Mouse (Mus musculus): Measurements from ENCODE around the gene C2. TPM values are rescaled to one million over a fixed set of nuclear protein-coding genes. Genes with fewer than 3 reads are reported as not detected.
A peak's percentile ranks its signal among the peaks of the same experiment; 100 is the strongest.

The C2 gene
- polyA plus RNA-seq, 1 experiment from 2014 or later, result 0.94 TPM

- WGBS (ENCODE audit: insufficient replicate concordance), result 68% methylated on average over 24 of the region's 24 CpGs
- Histone ChIP-seq H3K36me3 (ENCODE audit: control insufficient read depth, insufficient read depth, low read length) (0 out of 2 replicates have a peak, but pooled peaks cover 4% of the 10 kb centered on the region), H3K4me1 (ENCODE audit: control insufficient read depth, insufficient read depth, low read length) (peaks cover 4% of the 10 kb centered on the region; the same call in 1 of the 2 replicates), H3K27ac (ENCODE audit: low read depth, low read length) (no peak overlapping the region), H3K4me2 (no peak overlapping the region; the same call in 1 of the 2 replicates), H3K9ac (ENCODE audit: low read depth, low read length) (no peak overlapping the region), H3K4me3 (ENCODE audit: low read depth, low read length) (no peak overlapping the region), H3K27me3 (ENCODE audit: control insufficient read depth, insufficient read depth, low read length) (no peaks in the 10 kb centered on the region), H3K9me3 (replicated peaks; ENCODE audit: control insufficient read depth, low read length) (no peaks in the 10 kb centered on the region)
- ATAC-seq (replicated peaks; ENCODE audit: insufficient number of reproducible peaks, low FRiP score, low TSS enrichment), result no peak
Observed at GRCm38 (mm10) chr17:34934031-34934430, 36.0 kb upstream of the C2 start.

- peaks cover 7% of the 10 kb centered on the region; the same call in 1 of the 2 replicates for H3K4me1 ChIP-seq (ENCODE audit: control insufficient read depth, insufficient read depth, low read length)
- H3K4me3 ChIP-seq (ENCODE audit: low read depth, low read length), result peak overlapping the region; percentile 68
- 88% methylated on average over 8 of the region's 8 CpGs for WGBS (ENCODE audit: insufficient replicate concordance)
- no peak overlapping the region for H3K27ac ChIP-seq (ENCODE audit: low read depth, low read length)
- no peaks in the 10 kb centered on the region for H3K9me3 ChIP-seq (replicated peaks; ENCODE audit: control insufficient read depth, low read length)
- H3K27me3 ChIP-seq (ENCODE audit: control insufficient read depth, insufficient read depth, low read length), result no peaks in the 10 kb centered on the region
- no peak for ATAC-seq (replicated peaks; ENCODE audit: insufficient number of reproducible peaks, low FRiP score, low TSS enrichment)
- H3K9ac ChIP-seq (ENCODE audit: low read depth, low read length), result peak overlapping the region; percentile 80
- peak overlapping the region; percentile 97 for H3K4me2 ChIP-seq
- 0 out of 2 replicates have a peak, but pooled peaks cover 4% of the 10 kb centered on the region for H3K36me3 ChIP-seq (ENCODE audit: control insufficient read depth, insufficient read depth, low read length)
Observed at GRCm38 (mm10) chr17:34932287-34932686, 34.2 kb upstream of the C2 start.

- Histone ChIP-seq H3K4me3 (ENCODE audit: low read depth, low read length) (peak overlapping the region; percentile 68), H3K9ac (ENCODE audit: low read depth, low read length) (peak overlapping the region; percentile 80), H3K27me3 (ENCODE audit: control insufficient read depth, insufficient read depth, low read length) (no peaks in the 10 kb centered on the region), H3K36me3 (ENCODE audit: control insufficient read depth, insufficient read depth, low read length) (0 out of 2 replicates have a peak, but pooled peaks cover 4% of the 10 kb centered on the region), H3K9me3 (replicated peaks; ENCODE audit: control insufficient read depth, low read length) (no peaks in the 10 kb centered on the region), H3K27ac (ENCODE audit: low read depth, low read length) (no peak overlapping the region), H3K4me1 (ENCODE audit: control insufficient read depth, insufficient read depth, low read length) (peaks cover 7% of the 10 kb centered on the region; the same call in 1 of the 2 replicates), H3K4me2 (peak overlapping the region; percentile 97)
- ATAC-seq (replicated peaks; ENCODE audit: insufficient number of reproducible peaks, low FRiP score, low TSS enrichment), result no peak; the same call in 1 of the 2 replicates
- 15% methylated on average over 14 of the region's 14 CpGs for WGBS (ENCODE audit: insufficient replicate concordance)
Observed at GRCm38 (mm10) chr17:34931735-34932098, 33.7 kb upstream of the C2 start.

- Histone ChIP-seq H3K4me3 (ENCODE audit: low read depth, low read length) (peak within 1 kb of the TSS; percentile 68), H3K9me3 (replicated peaks; ENCODE audit: control insufficient read depth, low read length) (no peaks in the 10 kb centered on the region), H3K4me2 (peak within 1 kb of the TSS; percentile 97), H3K9ac (ENCODE audit: low read depth, low read length) (peak within 1 kb of the TSS; percentile 80), H3K27me3 (ENCODE audit: control insufficient read depth, insufficient read depth, low read length) (no peaks in the 10 kb centered on the region), H3K27ac (ENCODE audit: low read depth, low read length) (no peak within 1 kb of the TSS), H3K4me1 (ENCODE audit: control insufficient read depth, insufficient read depth, low read length) (peaks cover 7% of the 10 kb centered on the region; the same call in 1 of the 2 replicates), H3K36me3 (ENCODE audit: control insufficient read depth, insufficient read depth, low read length) (0 out of 2 replicates have a peak, but pooled peaks cover 4% of the 10 kb centered on the region)
- 1% methylated on average over 38 of the region's 38 CpGs for WGBS (ENCODE audit: insufficient replicate concordance)
- ATAC-seq (replicated peaks; ENCODE audit: insufficient number of reproducible peaks, low FRiP score, low TSS enrichment), result peak; percentile 92
Observed at GRCm38 (mm10) chr17:34931061-34931734, 33.1 kb upstream of the C2 start, which contains the start of gene Neu1. Gene Neu1 (plus strand): TSS chr17:34931253.

GRCm38 (mm10) chr17:34928841-34929240 is 30.8 kb upstream of the C2 start:
- Histone ChIP-seq H3K27ac (ENCODE audit: low read depth, low read length) (no peak overlapping the region), H3K9ac (ENCODE audit: low read depth, low read length) (no peak overlapping the region), H3K4me2 (no peak overlapping the region), H3K4me3 (ENCODE audit: low read depth, low read length) (no peak overlapping the region), H3K4me1 (ENCODE audit: control insufficient read depth, insufficient read depth, low read length) (peaks cover 7% of the 10 kb centered on the region; the same call in 1 of the 2 replicates), H3K36me3 (ENCODE audit: control insufficient read depth, insufficient read depth, low read length) (0 out of 2 replicates have a peak, but pooled peaks cover 2% of the 10 kb centered on the region), H3K9me3 (replicated peaks; ENCODE audit: control insufficient read depth, low read length) (no peaks in the 10 kb centered on the region), H3K27me3 (ENCODE audit: control insufficient read depth, insufficient read depth, low read length) (no peaks in the 10 kb centered on the region)
- WGBS (ENCODE audit: insufficient replicate concordance), result 32% methylated on average over 4 of the region's 4 CpGs
- ATAC-seq (replicated peaks; ENCODE audit: insufficient number of reproducible peaks, low FRiP score, low TSS enrichment), result no peak

GRCm38 (mm10) chr17:34927306-34928019 is 29.4 kb upstream of the C2 start:
- peaks cover 7% of the 10 kb centered on the region; the same call in 1 of the 2 replicates for H3K4me1 ChIP-seq (ENCODE audit: control insufficient read depth, insufficient read depth, low read length)
- H3K9me3 ChIP-seq (replicated peaks; ENCODE audit: control insufficient read depth, low read length), result no peaks in the 10 kb centered on the region
- H3K27ac ChIP-seq (ENCODE audit: low read depth, low read length), result no peak overlapping the region
- WGBS (ENCODE audit: insufficient replicate concordance), result 84% methylated on average over 18 of the region's 18 CpGs
- no peaks in the 10 kb centered on the region for H3K36me3 ChIP-seq (ENCODE audit: control insufficient read depth, insufficient read depth, low read length)
- no peak overlapping the region for H3K9ac ChIP-seq (ENCODE audit: low read depth, low read length)
- H3K4me2 ChIP-seq, result no peak overlapping the region
- no peak for ATAC-seq (replicated peaks; ENCODE audit: insufficient number of reproducible peaks, low FRiP score, low TSS enrichment)
- no peak overlapping the region for H3K4me3 ChIP-seq (ENCODE audit: low read depth, low read length)
- no peaks in the 10 kb centered on the region for H3K27me3 ChIP-seq (ENCODE audit: control insufficient read depth, insufficient read depth, low read length)

- Histone ChIP-seq H3K4me3 (ENCODE audit: low read depth, low read length) (no peak overlapping the region), H3K9ac (ENCODE audit: low read depth, low read length) (no peak overlapping the region), H3K27ac (ENCODE audit: low read depth, low read length) (no peak overlapping the region), H3K4me1 (ENCODE audit: control insufficient read depth, insufficient read depth, low read length) (0 out of 2 replicates have a peak, but pooled peaks cover 2% of the 10 kb centered on the region), H3K36me3 (ENCODE audit: control insufficient read depth, insufficient read depth, low read length) (no peaks in the 10 kb centered on the region), H3K27me3 (ENCODE audit: control insufficient read depth, insufficient read depth, low read length) (no peaks in the 10 kb centered on the region), H3K9me3 (replicated peaks; ENCODE audit: control insufficient read depth, low read length) (no peaks in the 10 kb centered on the region), H3K4me2 (no peak overlapping the region)
- 61% methylated on average over 5 of the region's 5 CpGs for WGBS (ENCODE audit: insufficient replicate concordance)
- no peak for ATAC-seq (replicated peaks; ENCODE audit: insufficient number of reproducible peaks, low FRiP score, low TSS enrichment)
Observed at GRCm38 (mm10) chr17:34924258-34924657, 26.2 kb upstream of the C2 start.

GRCm38 (mm10) chr17:34922939-34923338 is 24.9 kb upstream of the C2 start:
- WGBS (ENCODE audit: insufficient replicate concordance), result 43% methylated on average over 6 of the region's 6 CpGs
- H3K9ac ChIP-seq (ENCODE audit: low read depth, low read length), result no peak overlapping the region
- H3K9me3 ChIP-seq (replicated peaks; ENCODE audit: control insufficient read depth, low read length), result no peaks in the 10 kb centered on the region
- no peak for ATAC-seq (replicated peaks; ENCODE audit: insufficient number of reproducible peaks, low FRiP score, low TSS enrichment)
- H3K36me3 ChIP-seq (ENCODE audit: control insufficient read depth, insufficient read depth, low read length), result no peaks in the 10 kb centered on the region
- no peak overlapping the region for H3K4me3 ChIP-seq (ENCODE audit: low read depth, low read length)
- H3K4me1 ChIP-seq (ENCODE audit: control insufficient read depth, insufficient read depth, low read length), result no peaks in the 10 kb centered on the region
- H3K4me2 ChIP-seq, result no peak overlapping the region
- H3K27ac ChIP-seq (ENCODE audit: low read depth, low read length), result no peak overlapping the region
- H3K27me3 ChIP-seq (ENCODE audit: control insufficient read depth, insufficient read depth, low read length), result no peaks in the 10 kb centered on the region

Measured in heart, embryonic 11.5 days (tissue).